Mouse (Mus musculus): ENCODE measurements around the gene Castor2. TPM values are rescaled to one million over a fixed set of nuclear protein-coding genes. Genes with fewer than 3 reads are reported as not detected.

The Castor2 gene
- polyA plus RNA-seq (2014; fragmentation: Nextera tagmentation; extraction: Ambion mirVana) = 28.8 and 30.5 TPM in 2 replicates

GRCm38 (mm10) chr5:134099496-134100211 lies at the start of gene Castor2:
Castor2 (plus strand) TSS chr5:134099711.
- peak within 1 kb of the TSS; percentile 81 for H3K4me3 ChIP-seq (ENCODE audit: low read depth, low read length)
- peaks cover 18% of the 10 kb centered on the region for H3K4me1 ChIP-seq (ENCODE audit: control insufficient read depth, insufficient read depth, low read length)
- H3K36me3 ChIP-seq (ENCODE audit: control insufficient read depth, insufficient read depth, low read length) = no peaks in the 10 kb centered on the region
- no peaks in the 10 kb centered on the region for H3K27me3 ChIP-seq (ENCODE audit: control insufficient read depth, insufficient read depth, low read length)
- ATAC-seq (ENCODE audit: low read depth) = peak; percentile 89
- H3K27ac ChIP-seq (ENCODE audit: low read depth, low read length) = peak within 1 kb of the TSS; percentile 80
- under 1% methylated on average over 55 of the region's 58 CpGs for WGBS
- H3K9ac ChIP-seq (replicated peaks; ENCODE audit: low read depth, low read length) = peak within 1 kb of the TSS; percentile 81
- peak within 1 kb of the TSS; percentile 58 for H3K4me2 ChIP-seq (ENCODE audit: low read depth, low read length)
- no peaks in the 10 kb centered on the region for H3K9me3 ChIP-seq (ENCODE audit: control insufficient read depth, low read length)

- no peaks in the 10 kb centered on the region for H3K4me1 ChIP-seq (ENCODE audit: control insufficient read depth, insufficient read depth, low read length)
- WGBS = 9% methylated on average over 10 of the region's 10 CpGs
- H3K9ac ChIP-seq (replicated peaks; ENCODE audit: low read depth, low read length) = no peak overlapping the region
- H3K27ac ChIP-seq (ENCODE audit: low read depth, low read length) = no peak overlapping the region
- H3K4me2 ChIP-seq (ENCODE audit: low read depth, low read length) = no peak overlapping the region
- no peak for ATAC-seq (ENCODE audit: low read depth)
- no peaks in the 10 kb centered on the region for H3K36me3 ChIP-seq (ENCODE audit: control insufficient read depth, insufficient read depth, low read length)
- no peaks in the 10 kb centered on the region for H3K27me3 ChIP-seq (ENCODE audit: control insufficient read depth, insufficient read depth, low read length)
- no peak overlapping the region for H3K4me3 ChIP-seq (ENCODE audit: low read depth, low read length)
- H3K9me3 ChIP-seq (ENCODE audit: control insufficient read depth, low read length) = no peaks in the 10 kb centered on the region
Measured at GRCm38 (mm10) chr5:134050711-134051110, 48.8 kb upstream of the Castor2 start.

GRCm38 (mm10) chr5:134052614-134053013 lies 46.9 kb upstream of the Castor2 start:
- Histone ChIP-seq H3K4me1 (ENCODE audit: control insufficient read depth, insufficient read depth, low read length) (no peaks in the 10 kb centered on the region), H3K27me3 (ENCODE audit: control insufficient read depth, insufficient read depth, low read length) (no peaks in the 10 kb centered on the region), H3K36me3 (ENCODE audit: control insufficient read depth, insufficient read depth, low read length) (no peaks in the 10 kb centered on the region), H3K9ac (replicated peaks; ENCODE audit: low read depth, low read length) (no peak overlapping the region), H3K9me3 (ENCODE audit: control insufficient read depth, low read length) (no peaks in the 10 kb centered on the region), H3K27ac (ENCODE audit: low read depth, low read length) (no peak overlapping the region), H3K4me2 (ENCODE audit: low read depth, low read length) (no peak overlapping the region), H3K4me3 (ENCODE audit: low read depth, low read length) (no peak overlapping the region)
- no peak for ATAC-seq (ENCODE audit: low read depth)
- 94% methylated on average over 4 of the region's 4 CpGs for WGBS

- Histone ChIP-seq H3K27ac (ENCODE audit: low read depth, low read length) (no peak overlapping the region), H3K4me3 (ENCODE audit: low read depth, low read length) (no peak overlapping the region), H3K4me2 (ENCODE audit: low read depth, low read length) (no peak overlapping the region), H3K4me1 (ENCODE audit: control insufficient read depth, insufficient read depth, low read length) (no peaks in the 10 kb centered on the region), H3K9me3 (ENCODE audit: control insufficient read depth, low read length) (no peaks in the 10 kb centered on the region), H3K9ac (replicated peaks; ENCODE audit: low read depth, low read length) (no peak overlapping the region), H3K36me3 (ENCODE audit: control insufficient read depth, insufficient read depth, low read length) (no peaks in the 10 kb centered on the region), H3K27me3 (ENCODE audit: control insufficient read depth, insufficient read depth, low read length) (no peaks in the 10 kb centered on the region)
- WGBS = 73% methylated on average over 4 of the region's 4 CpGs
- no peak for ATAC-seq (ENCODE audit: low read depth)
Measured at GRCm38 (mm10) chr5:134054496-134054895, 45.0 kb upstream of the Castor2 start.

GRCm38 (mm10) chr5:134058793-134059352 lies 40.6 kb upstream of the Castor2 start:
- H3K4me2 ChIP-seq (ENCODE audit: low read depth, low read length) = no peak overlapping the region
- no peaks in the 10 kb centered on the region for H3K4me1 ChIP-seq (ENCODE audit: control insufficient read depth, insufficient read depth, low read length)
- no peak overlapping the region for H3K9ac ChIP-seq (replicated peaks; ENCODE audit: low read depth, low read length)
- no peaks in the 10 kb centered on the region for H3K36me3 ChIP-seq (ENCODE audit: control insufficient read depth, insufficient read depth, low read length)
- whole genome bisulfite sequencing = 53% methylated on average over 13 of the region's 13 CpGs
- H3K27me3 ChIP-seq (ENCODE audit: control insufficient read depth, insufficient read depth, low read length) = no peaks in the 10 kb centered on the region
- no peak overlapping the region for H3K27ac ChIP-seq (ENCODE audit: low read depth, low read length)
- H3K9me3 ChIP-seq (ENCODE audit: control insufficient read depth, low read length) = no peaks in the 10 kb centered on the region
- no peak overlapping the region for H3K4me3 ChIP-seq (ENCODE audit: low read depth, low read length)
- ATAC-seq (ENCODE audit: low read depth) = no peak

GRCm38 (mm10) chr5:134063362-134064064 lies 36.0 kb upstream of the Castor2 start:
- 51% methylated on average over 15 of the region's 15 CpGs for WGBS
- ATAC-seq (ENCODE audit: low read depth) = peak; percentile 51; the same call in 1 of the 2 replicates
- Histone ChIP-seq H3K4me1 (ENCODE audit: control insufficient read depth, insufficient read depth, low read length) (no peaks in the 10 kb centered on the region), H3K9me3 (ENCODE audit: control insufficient read depth, low read length) (no peaks in the 10 kb centered on the region), H3K9ac (replicated peaks; ENCODE audit: low read depth, low read length) (no peak overlapping the region), H3K27me3 (ENCODE audit: control insufficient read depth, insufficient read depth, low read length) (no peaks in the 10 kb centered on the region), H3K4me2 (ENCODE audit: low read depth, low read length) (no peak overlapping the region), H3K36me3 (ENCODE audit: control insufficient read depth, insufficient read depth, low read length) (no peaks in the 10 kb centered on the region), H3K4me3 (ENCODE audit: low read depth, low read length) (no peak overlapping the region), H3K27ac (ENCODE audit: low read depth, low read length) (no peak overlapping the region)

GRCm38 (mm10) chr5:134066261-134066660 lies 33.2 kb upstream of the Castor2 start:
- H3K9me3 ChIP-seq (ENCODE audit: control insufficient read depth, low read length) = no peaks in the 10 kb centered on the region
- no peak for ATAC-seq (ENCODE audit: low read depth)
- H3K27me3 ChIP-seq (ENCODE audit: control insufficient read depth, insufficient read depth, low read length) = no peaks in the 10 kb centered on the region
- H3K9ac ChIP-seq (replicated peaks; ENCODE audit: low read depth, low read length) = no peak overlapping the region
- H3K4me2 ChIP-seq (ENCODE audit: low read depth, low read length) = no peak overlapping the region
- WGBS = 38% methylated on average over 3 of the region's 3 CpGs
- H3K4me3 ChIP-seq (ENCODE audit: low read depth, low read length) = no peak overlapping the region
- no peaks in the 10 kb centered on the region for H3K36me3 ChIP-seq (ENCODE audit: control insufficient read depth, insufficient read depth, low read length)
- H3K27ac ChIP-seq (ENCODE audit: low read depth, low read length) = no peak overlapping the region
- H3K4me1 ChIP-seq (ENCODE audit: control insufficient read depth, insufficient read depth, low read length) = no peaks in the 10 kb centered on the region

GRCm38 (mm10) chr5:134067924-134068323 lies 31.6 kb upstream of the Castor2 start:
- Histone ChIP-seq H3K9me3 (ENCODE audit: control insufficient read depth, low read length) (no peaks in the 10 kb centered on the region), H3K4me2 (ENCODE audit: low read depth, low read length) (no peak overlapping the region), H3K4me1 (ENCODE audit: control insufficient read depth, insufficient read depth, low read length) (no peaks in the 10 kb centered on the region), H3K4me3 (ENCODE audit: low read depth, low read length) (no peak overlapping the region), H3K9ac (replicated peaks; ENCODE audit: low read depth, low read length) (no peak overlapping the region), H3K27ac (ENCODE audit: low read depth, low read length) (no peak overlapping the region), H3K36me3 (ENCODE audit: control insufficient read depth, insufficient read depth, low read length) (no peaks in the 10 kb centered on the region), H3K27me3 (ENCODE audit: control insufficient read depth, insufficient read depth, low read length) (no peaks in the 10 kb centered on the region)
- 14% methylated on average over 1 of the region's 1 CpGs for WGBS
- no peak for ATAC-seq (ENCODE audit: low read depth)

GRCm38 (mm10) chr5:134073512-134074041 lies 25.9 kb upstream of the Castor2 start:
- no peaks in the 10 kb centered on the region for H3K27me3 ChIP-seq (ENCODE audit: control insufficient read depth, insufficient read depth, low read length)
- no peaks in the 10 kb centered on the region for H3K9me3 ChIP-seq (ENCODE audit: control insufficient read depth, low read length)
- 6% methylated on average over 17 of the region's 17 CpGs for WGBS
- H3K36me3 ChIP-seq (ENCODE audit: control insufficient read depth, insufficient read depth, low read length) = no peaks in the 10 kb centered on the region
- H3K4me3 ChIP-seq (ENCODE audit: low read depth, low read length) = no peak overlapping the region
- peaks cover 7% of the 10 kb centered on the region; the same call in 1 of the 2 replicates for H3K4me1 ChIP-seq (ENCODE audit: control insufficient read depth, insufficient read depth, low read length)
- peak overlapping the region; percentile 23; the same call in 1 of the 2 replicates for H3K4me2 ChIP-seq (ENCODE audit: low read depth, low read length)
- ATAC-seq (ENCODE audit: low read depth) = peak; percentile 92
- H3K27ac ChIP-seq (ENCODE audit: low read depth, low read length) = peak overlapping the region; percentile 66
- H3K9ac ChIP-seq (replicated peaks; ENCODE audit: low read depth, low read length) = no peak overlapping the region
